Mouse (Mus musculus) hindlimb bud, embryonic 11.5 days (tissue): ENCODE data around the gene Cd3eap.

Experiments
- DNase-seq: peaks from one replicate; pipeline ENCODE4 v3.0.0-alpha.2; 2012; ENCODE audit warnings: low read depth, low spot score; ENCODE audit errors: extremely low spot score

The Cd3eap gene

DNA sequence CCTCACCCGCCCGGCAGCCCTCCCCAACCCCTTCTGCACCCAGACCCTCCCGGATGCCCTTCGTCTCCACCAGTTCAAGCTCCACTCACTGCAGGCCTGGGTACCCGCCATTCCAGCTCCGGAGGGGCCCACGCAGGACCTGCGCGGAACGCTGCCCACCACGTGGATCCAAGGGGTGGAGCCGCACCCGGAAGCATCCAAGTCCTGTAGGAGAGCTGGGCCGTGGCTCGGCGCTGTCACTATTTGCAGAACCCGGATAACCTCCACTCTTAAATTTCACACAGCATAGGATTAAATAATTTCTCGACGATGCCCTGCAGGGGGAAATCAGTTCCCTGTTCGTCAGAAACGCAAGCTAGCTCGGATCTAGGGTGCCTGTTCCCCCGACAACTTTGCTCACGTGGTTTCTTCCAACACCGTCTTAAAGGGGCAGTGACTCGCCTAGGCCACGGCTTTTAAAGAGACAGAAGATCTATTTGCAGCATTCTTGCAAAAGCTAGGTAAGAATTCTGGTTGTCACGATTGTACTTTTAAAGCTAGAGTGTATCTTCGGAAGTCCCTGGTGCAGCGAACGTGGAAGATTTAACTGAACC, at the start of gene Cd3eap, which contains the start of gene Ppp1r13l:
Gene Cd3eap (minus strand): TSS at position 185 of the 593 bp plus-strand sequence.
Gene Ppp1r13l (plus strand): TSS at position 451 of the 593 bp plus-strand sequence.
- DNase-seq = peak; percentile 96

- peak; percentile 42 for DNase-seq
These were observed 46.1 kb upstream of the Cd3eap start for GRCm38 (mm10) chr7:19405417-19405816.

DNA sequence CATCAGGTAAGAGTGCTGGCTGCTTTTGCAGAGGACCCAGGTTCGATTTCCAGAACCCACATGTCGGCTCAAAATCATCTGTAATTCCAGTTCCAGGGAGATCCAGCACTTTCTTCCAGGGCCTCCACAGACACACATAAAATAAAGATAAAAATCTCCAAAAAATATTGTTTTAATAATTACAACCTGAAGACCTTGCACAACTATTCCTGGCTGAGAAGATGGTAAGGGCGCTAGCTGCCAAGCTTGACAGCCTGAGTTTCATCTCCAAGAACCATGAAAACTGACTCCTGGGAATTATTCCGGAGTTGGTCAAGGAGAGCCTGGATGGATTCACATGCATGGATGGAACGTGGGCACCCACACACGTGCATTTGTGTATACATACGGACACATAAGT, 45.2 kb upstream of the Cd3eap start, which contains the start of gene Ckm:
Gene Ckm (plus strand): TSS at position 301 of the 400 bp plus-strand sequence.
- DNase-seq = no peak

- no peak for DNase-seq
These were observed 44.5 kb upstream of the Cd3eap start, which contains the start of gene Klc3 for GRCm38 (mm10) chr7:19403731-19404296. Klc3 (minus strand) TSS chr7:19404104.

DNA sequence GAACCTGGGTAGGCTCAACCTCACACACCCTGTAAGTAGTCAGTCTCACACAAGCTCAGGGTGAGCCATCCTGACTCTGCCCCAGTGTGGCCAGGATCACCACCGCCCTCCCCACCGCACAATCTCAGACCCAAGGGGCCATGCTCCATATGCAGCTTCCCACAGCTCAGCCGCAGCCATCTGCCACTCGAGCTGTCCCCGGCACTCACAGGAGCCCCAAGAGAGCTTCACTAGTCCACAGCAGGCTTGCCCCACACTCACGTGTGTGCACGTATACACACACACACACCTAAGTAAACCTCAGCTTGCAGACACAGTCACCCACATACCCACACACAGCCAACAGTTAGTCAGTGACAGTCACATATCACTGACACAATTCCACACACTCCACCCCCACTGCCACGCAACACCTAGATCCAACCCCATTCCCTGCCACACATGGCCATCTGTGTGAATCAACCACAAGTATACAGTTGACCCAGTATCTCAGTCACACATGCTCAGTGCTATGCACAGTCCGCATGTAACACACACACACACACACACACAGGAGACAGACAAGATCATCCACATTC, 43.3 kb upstream of the Cd3eap start:
- DNase-seq = no peak

DNA sequence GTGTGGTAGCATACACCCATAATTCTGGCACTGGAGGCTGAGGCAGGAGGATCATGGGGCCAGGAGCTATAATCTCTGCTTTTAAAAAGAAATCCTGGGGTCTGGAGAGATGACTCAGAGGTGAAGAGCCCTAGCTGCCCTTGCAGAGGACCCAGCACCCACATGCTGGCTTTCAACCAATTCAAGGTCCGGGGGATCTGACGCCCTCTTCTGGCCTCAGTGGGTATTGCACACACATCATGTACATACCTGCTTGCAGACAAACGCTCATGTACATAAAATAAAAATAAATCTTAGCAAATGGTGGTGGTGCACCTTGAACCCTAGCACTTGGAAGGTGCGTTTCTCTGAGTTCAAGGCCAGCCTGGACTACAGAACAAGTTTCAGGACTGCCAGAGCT, 41.7 kb upstream of the Cd3eap start:
- no peak for DNase-seq

DNA sequence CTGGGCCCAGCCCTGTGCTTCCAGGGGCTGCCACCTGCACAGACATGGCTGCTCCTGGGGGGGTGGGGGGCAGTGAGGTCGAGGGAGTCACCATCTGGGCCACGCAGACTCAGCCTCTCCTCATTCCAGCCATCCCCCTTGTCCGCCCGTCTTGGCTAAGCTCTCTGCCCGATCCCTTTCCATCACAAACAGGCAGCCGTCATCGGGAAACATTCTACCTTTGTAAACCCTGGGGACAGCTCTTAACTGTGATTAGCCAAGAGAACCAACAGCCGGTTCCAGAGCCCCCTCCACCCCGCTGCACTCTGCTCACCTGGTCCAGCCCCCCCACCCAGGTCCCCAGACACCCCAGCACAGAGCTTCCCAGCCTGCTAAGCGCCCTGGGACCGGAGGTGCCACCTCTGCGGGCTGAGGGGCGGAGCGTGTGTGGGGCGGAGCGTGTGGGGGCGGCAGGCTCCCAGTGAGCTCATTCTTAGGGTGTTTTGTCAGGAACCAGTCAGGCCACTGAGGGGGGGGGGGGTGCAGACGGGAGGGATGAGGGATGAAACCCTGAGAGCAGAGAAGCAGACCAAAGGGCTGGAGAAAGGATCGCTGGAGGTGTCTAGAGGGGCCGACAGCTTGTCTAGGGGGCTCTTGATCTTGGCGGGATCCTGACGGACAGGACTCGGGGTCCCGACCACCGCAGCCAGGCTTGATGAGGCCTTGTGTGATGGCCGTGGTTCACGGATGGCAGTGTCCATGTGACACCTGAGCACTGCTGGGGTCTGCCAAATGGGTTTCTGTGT, 40.4 kb upstream of the Cd3eap start:
- DNase-seq = no peak

DNA sequence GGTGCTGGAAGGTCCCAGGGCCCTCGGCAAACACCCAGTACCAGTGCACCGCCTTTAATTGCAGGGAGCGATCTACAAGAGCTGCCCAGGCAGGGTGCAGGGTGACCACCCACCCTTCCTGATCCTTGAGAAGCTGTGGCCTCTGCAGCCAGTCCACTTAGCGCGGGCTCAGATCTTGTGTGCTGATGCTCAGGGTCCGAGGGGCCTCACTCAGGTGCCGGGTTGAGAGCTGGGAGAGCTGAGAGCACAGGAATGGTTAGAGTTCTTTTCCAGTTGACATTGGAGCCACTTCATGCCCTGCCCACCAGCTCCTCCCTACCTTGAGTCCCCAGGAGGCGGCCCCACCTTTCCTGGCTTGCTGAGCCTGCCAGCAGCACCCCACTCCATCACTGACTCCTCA, 35.2 kb upstream of the Cd3eap start:
- no peak for DNase-seq

DNA sequence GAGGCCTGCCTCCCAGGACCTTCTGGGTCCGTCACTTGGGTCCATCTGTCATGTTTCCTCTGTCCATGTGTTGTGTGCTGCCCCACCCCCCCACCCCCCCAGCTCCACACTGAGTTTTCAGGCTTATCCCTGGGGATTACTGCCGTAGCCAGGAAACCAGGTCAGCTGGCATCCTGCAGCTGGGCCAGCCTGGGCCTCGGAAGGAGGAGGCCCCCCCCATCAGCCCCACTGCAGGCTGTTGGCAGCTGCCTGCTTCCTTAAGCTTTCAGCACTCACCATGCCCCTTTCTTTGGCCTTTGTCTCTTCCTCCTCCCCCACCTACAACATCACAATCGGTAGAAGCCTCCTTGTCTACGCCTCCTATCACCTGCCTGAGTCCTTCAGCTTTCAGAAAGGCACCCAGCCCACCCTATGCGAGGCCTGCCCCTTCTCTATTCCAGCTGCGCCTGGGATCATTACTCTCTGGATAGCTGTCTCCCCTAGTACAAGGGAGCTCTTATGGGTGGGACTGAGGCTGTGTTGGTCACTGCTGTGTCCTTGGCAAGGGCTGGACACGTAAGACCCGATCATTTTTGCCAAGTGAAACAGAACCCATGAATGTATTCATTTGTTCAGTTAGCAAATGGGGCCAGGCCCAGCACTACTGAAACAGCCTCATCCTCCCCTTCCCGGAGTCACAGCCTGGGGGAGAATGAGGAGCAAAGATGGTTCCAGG, 29.6 kb upstream of the Cd3eap start:
- no peak for DNase-seq

GRCm38 (mm10) chr7:19383708-19384107, 24.4 kb upstream of the Cd3eap start:
- no peak for DNase-seq

DNA sequence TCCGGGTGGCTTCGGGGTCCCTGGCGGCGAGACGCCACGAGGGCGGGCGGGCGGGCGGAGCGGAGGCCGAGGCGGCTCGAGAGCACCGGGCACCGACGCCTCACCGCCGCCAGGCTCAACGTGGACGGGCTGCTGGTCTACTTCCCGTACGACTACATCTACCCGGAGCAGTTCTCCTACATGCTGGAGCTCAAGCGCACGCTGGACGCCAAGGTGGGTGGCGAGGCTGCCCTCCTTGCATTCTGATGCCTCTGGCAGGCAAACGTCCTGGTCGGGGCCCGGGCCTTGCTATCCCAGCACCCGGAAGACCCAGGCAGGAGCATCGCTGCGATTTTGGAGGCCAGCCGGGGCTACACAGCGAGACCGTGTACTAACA, 22.9 kb upstream of the Cd3eap start:
- DNase-seq = no peak

- peak; percentile 97 for DNase-seq
These were observed 22.3 kb upstream of the Cd3eap start, which contains the start of gene Ercc2 for GRCm38 (mm10) chr7:19381377-19382165. Ercc2 (plus strand) TSS chr7:19382010.

DNA sequence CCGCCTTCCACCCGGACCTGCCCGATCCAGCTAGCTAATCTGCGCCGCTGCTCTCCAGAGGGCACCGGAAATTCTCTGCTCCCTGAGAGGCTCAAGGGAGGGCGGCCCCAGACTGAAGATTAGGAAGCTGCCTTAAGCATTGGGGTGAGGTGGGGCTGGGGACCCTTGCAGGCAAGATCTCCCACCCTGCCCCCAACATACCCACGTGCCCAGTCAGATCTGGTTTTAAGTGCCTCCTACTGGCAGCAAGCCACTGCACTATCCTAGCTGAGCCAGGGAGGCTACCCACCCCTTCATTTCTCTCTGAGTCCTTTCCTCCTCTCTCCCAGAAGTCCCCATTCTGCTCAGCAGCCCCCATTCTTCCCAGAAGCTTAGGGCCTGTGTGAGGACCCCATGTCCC, 18.8 kb upstream of the Cd3eap start:
- DNase-seq = no peak

- no peak for DNase-seq
These were observed 16.7 kb upstream of the Cd3eap start for GRCm38 (mm10) chr7:19376019-19376418.

GRCm38 (mm10) chr7:19375368-19375767, 16.1 kb upstream of the Cd3eap start:
- no peak for DNase-seq

DNA sequence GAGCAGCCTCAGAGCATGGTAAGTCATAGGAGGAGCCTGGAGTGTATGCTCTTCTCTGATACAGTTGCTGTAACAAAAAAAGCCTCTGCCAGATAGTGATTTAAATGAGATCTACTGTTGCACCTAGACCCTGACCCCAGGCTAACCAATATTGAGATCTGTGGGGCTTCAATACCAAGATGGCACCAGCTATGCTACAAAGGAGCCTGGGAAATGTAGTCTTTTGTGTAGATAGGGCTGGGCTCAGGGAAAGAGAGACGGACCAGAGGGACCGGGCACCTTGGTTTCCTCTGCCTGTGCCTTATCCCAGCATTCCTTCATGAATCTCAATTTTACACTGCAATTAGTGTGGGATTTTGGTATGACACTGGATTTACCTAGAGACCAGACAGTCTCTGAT, 14.1 kb upstream of the Cd3eap start:
- no peak for DNase-seq

DNA sequence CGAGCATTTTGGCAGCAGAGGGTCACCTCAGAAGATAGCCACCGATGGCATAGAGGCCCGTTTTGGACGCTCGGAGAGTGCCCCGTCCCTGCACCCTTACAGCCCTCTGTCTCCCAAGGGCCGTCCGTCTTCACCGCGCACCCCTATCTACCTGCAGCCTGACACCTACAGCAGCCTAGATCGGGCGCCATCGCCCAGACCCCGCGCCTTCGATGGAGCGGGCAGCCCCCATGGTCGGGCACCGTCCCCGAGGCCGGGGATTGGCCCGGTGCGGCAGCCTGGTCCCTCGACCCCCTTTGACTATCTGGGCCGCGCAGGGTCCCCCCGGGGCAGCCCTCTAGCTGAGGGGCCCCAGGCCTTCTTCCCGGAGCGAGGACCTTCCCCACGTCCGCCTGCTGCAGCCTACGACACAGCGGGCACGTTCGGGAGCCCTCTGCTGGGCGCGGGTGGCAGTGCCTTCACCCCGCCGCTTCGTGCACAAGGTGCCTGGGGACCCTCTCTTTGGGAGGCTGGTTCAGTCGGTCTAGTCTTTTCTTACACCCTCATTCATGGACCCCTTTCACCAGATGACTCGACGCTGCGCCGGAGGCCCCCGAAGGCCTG, 10.6 kb upstream of the Cd3eap start:
- DNase-seq = no peak

- no peak for DNase-seq
These were observed 9.1 kb upstream of the Cd3eap start for GRCm38 (mm10) chr7:19368380-19368779.

DNA sequence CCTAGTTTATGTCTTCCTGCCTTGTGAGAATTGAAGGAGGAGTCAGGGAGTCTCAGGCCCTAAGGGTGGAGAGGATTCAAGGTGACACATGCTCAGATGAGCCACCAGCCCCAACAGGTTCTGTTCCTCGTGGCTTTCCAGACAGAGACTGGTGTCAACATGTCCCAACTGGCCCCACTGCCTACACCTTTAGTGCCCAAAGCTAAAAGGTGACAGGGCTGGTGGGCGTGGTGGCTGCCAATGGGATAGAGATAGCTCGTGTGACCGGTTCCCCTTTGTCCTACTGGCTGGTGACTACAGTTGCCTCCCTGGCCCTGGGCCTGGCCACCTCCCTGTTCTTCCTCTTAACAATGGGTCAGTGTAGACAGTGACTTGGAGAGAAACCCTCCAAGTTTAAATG, 6.1 kb upstream of the Cd3eap start:
- no peak for DNase-seq

- no peak for DNase-seq
These were observed 4.6 kb upstream of the Cd3eap start for GRCm38 (mm10) chr7:19363881-19364280.
